In the genomic region with DNA sequence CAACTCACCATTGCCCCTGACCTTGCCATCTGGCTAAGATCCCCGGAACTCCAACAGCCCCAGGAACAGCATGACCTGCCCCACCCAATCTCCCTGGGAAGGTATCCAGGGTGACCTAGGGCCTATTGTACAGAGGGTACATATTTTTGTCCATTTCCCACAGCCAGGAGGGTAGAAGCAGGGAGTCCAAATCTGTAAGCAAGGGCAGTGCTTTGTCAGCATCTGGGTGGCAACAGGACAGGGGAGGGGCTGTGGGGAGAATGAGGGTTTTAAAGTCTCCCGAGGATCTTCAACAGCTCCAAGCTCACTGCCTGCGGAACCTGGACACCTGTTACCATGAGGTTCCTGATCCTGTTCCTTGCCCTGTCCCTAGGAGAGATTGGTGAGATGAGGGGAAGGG, we compare ENCODE assay signal across 19 mouse cellular contexts. TPM values are rescaled to one million over a fixed set of nuclear protein-coding genes. Genes with fewer than 3 reads are reported as not detected.
"Had no signal": no experiment of that assay in that cellular context is flagged by ENCODE, and none has a peak within 500 bp of the region (broad histone marks: within the 10 kb centered on the region; RNA-seq: fewer than 3 reads in every experiment).

Klk1b21 (plus strand) TSS at position 301 of the 400 bp plus-strand sequence.

RNA-seq across cellular contexts. Expression of gene Klk1b21, which starts in this region (rescaled TPM):
- polyA plus RNA-seq: cerebellum, adult 2 months; cortical plate, adult 2 months; embryonic facial prominence, embryonic 10.5 days; embryonic facial prominence, embryonic 11.5 days; embryonic facial prominence, embryonic 12.5 days; embryonic facial prominence, embryonic 13.5 days; embryonic facial prominence, embryonic 14.5 days; embryonic facial prominence, embryonic 15.5 days; erythroblast, embryonic 14.5 days; forebrain, embryonic 10.5 days; forebrain, embryonic 11.5 days; forebrain, embryonic 12.5 days; forebrain, embryonic 13.5 days; forebrain, embryonic 14.5 days; forebrain, embryonic 15.5 days; forebrain, embryonic 16.5 days; forebrain, postnatal 0 days; frontal cortex, adult 2 months; heart, adult 2 months had no signal
